Comparison of ENCODE assay signal across 24 mouse cellular contexts in the genomic region with DNA sequence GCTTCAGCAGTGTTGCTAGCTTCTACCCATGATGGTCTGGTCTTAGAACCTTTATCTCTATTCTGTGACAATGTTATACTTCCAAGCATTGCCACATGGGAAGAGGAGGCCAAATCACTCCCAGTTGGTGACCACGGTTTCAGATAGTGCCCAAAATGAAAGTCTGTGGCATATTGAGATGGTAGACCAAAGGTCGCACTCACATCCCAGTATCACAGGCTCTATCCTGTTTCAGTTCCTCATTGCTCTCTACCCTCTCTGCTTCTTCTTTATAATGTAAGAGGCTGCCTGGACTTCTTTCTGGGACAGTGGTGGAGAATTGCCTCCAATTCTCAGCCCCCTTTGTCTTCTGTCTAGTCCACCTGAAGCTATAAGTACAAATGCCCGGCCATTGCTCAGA.
A peak's percentile ranks its signal among the peaks of the same experiment; 100 is the strongest.
DNase-seq lines count a peak whose midpoint lies in the region; ATAC-seq lines count a peak whose summit lies in the region.
"Had no signal": no experiment of that assay in that cellular context is flagged by ENCODE, and none has a peak within 500 bp of the region (broad histone marks: within the 10 kb centered on the region; RNA-seq: fewer than 3 reads in every experiment).

No protein-coding gene starts in this region.

- ATAC-seq in common myeloid progenitor, adult 5-6 weeks (replicated peaks; ENCODE audit: low read depth, poor library complexity, severe bottlenecking) = peak; percentile 66
- peak; percentile 18; the same call in 1 of the 2 replicates for ATAC-seq in megakaryocyte, adult 5-6 weeks (ENCODE audit: poor library complexity, severe bottlenecking)
- no peak for ATAC-seq in heart, embryonic 11.5 days (replicated peaks; ENCODE audit: insufficient number of reproducible peaks, low FRiP score, low TSS enrichment)
- ATAC-seq: activated CD4-positive, CD25-positive, alpha-beta regulatory T cell, adult 4 months; forebrain, embryonic 14.5 days; forebrain, embryonic 16.5 days; Patski had no signal

- H3K9me3 ChIP-seq in heart, embryonic 11.5 days (replicated peaks; ENCODE audit: control insufficient read depth, low read length) = no peaks in the 10 kb centered on the region
- H3K9me3 ChIP-seq: embryonic facial prominence, embryonic 13.5 days; embryonic facial prominence, embryonic 15.5 days; forebrain, embryonic 10.5 days; forebrain, embryonic 12.5 days had no signal

- WGBS in heart, embryonic 11.5 days (ENCODE audit: insufficient replicate concordance) = 84% methylated on average over 3 of the region's 3 CpGs

- H3K9ac ChIP-seq in heart, embryonic 11.5 days (ENCODE audit: low read depth, low read length) = no peak overlapping the region
- H3K9ac ChIP-seq: embryonic facial prominence, embryonic 13.5 days; embryonic facial prominence, embryonic 15.5 days; forebrain, embryonic 12.5 days had no signal

- H3K4me1 ChIP-seq in heart, embryonic 11.5 days (ENCODE audit: control insufficient read depth, insufficient read depth, low read length) = no peaks in the 10 kb centered on the region
- H3K4me1 ChIP-seq: embryonic facial prominence, embryonic 13.5 days; embryonic facial prominence, embryonic 15.5 days; forebrain, embryonic 10.5 days; forebrain, embryonic 12.5 days had no signal

- H3K27ac ChIP-seq in heart, embryonic 11.5 days (ENCODE audit: low read depth, low read length) = no peak overlapping the region
- H3K27ac ChIP-seq: embryonic facial prominence, embryonic 13.5 days; embryonic facial prominence, embryonic 15.5 days; forebrain, embryonic 10.5 days; forebrain, embryonic 12.5 days had no signal

- no peaks in the 10 kb centered on the region for H3K27me3 ChIP-seq in heart, embryonic 11.5 days (ENCODE audit: control insufficient read depth, insufficient read depth, low read length)
- H3K27me3 ChIP-seq: embryonic facial prominence, embryonic 13.5 days; embryonic facial prominence, embryonic 15.5 days had no signal

- no peak overlapping the region for H3K4me3 ChIP-seq in heart, embryonic 11.5 days (ENCODE audit: low read depth, low read length)
- H3K4me3 ChIP-seq: embryonic facial prominence, embryonic 13.5 days; embryonic facial prominence, embryonic 15.5 days; erythroblast, embryonic 14.5 days; forebrain, embryonic 10.5 days; forebrain, embryonic 12.5 days had no signal

- no peak for DNase-seq in urinary bladder, postnatal 10 days (ENCODE audit: low spot score)
- DNase-seq in lung, postnatal 25 days (ENCODE audit: low spot score) = no peak
- DNase-seq: adrenal gland, adult 8-10 months; adrenal gland, postnatal 14 days; adrenal gland, postnatal 36 days; cerebellum, adult 11-12 months; cerebellum, adult 2 months; cerebellum, adult 9-10 months; cerebellum, postnatal 10 days; cerebellum, postnatal 25 days; embryo, embryonic 11 days had no signal

- no peaks in the 10 kb centered on the region for H3K36me3 ChIP-seq in heart, embryonic 11.5 days (ENCODE audit: control insufficient read depth, insufficient read depth, low read length)
- H3K36me3 ChIP-seq: embryonic facial prominence, embryonic 13.5 days; embryonic facial prominence, embryonic 15.5 days; forebrain, embryonic 10.5 days; forebrain, embryonic 12.5 days; G1E had no signal

- no peak overlapping the region for H3K4me2 ChIP-seq in heart, embryonic 11.5 days
- H3K4me2 ChIP-seq: embryonic facial prominence, embryonic 13.5 days; embryonic facial prominence, embryonic 15.5 days; forebrain, embryonic 12.5 days had no signal
